Mouse (Mus musculus) mammary gland, adult 2 months (tissue): Measurements from ENCODE around the gene Fam204a. TPM values are rescaled to one million over a fixed set of nuclear protein-coding genes. Genes with fewer than 3 reads are reported as not detected.

Source experiments
- polyA plus RNA-seq: library from polyadenylated mRNA; depleted of rRNA; stranded (reverse); fragments of >200 nt; gene quantifications from 2 replicates; pipeline ENCODE4 v1.2.3, GENCODE M21; 2012; ENCODE audit warnings: low replicate concordance; rRNA removed

The Fam204a gene
- 3.3 and 7.2 TPM in 2 replicates for polyA plus RNA-seq

DNA sequence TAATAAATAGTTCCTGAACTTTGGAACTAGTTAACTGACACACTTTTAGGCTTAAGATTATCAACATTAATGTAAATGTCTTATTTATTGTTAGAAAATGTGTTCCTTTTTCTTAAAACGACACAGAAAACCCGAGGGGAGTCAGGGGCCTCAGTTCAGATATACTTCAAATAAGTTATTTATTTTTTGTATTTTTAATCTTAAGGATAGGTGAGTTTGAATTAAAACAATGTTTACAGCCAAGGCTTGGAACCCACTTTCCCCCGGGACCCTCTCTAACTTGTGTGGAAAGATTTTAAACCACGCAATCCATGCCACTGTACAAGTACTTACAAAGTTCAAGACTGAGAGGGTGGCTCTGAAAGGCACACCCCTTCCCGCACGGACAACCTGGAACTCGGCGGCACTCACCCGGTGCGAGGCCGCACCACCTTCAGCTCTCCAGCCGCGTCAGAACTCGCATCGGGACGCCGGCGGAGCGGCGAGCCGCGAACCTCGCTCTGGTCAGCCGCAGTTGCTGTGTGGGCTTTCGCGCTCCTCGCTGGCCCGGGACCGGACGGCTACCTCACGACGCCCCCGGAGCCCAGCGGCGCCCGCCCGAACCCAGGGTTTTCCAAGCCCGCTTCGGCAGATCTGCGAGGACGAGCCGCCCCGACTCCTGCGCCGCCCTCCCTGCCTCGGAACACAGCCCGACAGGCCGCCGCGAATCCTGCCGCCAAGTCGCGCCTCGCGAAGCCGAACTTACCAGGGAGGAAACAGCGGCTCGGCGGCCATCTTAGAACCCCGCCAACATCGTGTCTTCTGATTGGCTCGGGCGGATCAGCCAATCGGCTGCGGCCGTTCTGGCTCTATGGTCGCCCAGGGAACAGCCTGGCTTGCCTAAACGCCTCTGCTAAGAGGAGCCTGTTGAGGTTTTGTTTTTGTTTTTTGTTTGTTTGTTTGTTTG is at the start of gene Fam204a:
Gene Fam204a, minus strand, starts transcription at position 803 of the 946 bp plus-strand sequence.

Other genes with a start within 250 kb of the Fam204a start
- gene Prlhr, start 241.6 kb upstream of the Fam204a start, polyA plus RNA-seq = not detected in 2 replicates